Mouse (Mus musculus) stomach, embryonic 16.5 days (tissue): ENCODE data around the gene Ccdc126. TPM values are rescaled to one million over a fixed set of nuclear protein-coding genes. Genes with fewer than 3 reads are reported as not detected.
A peak's percentile ranks its signal among the peaks of the same experiment; 100 is the strongest.

Source experiments
- ATAC-seq: fragments of 200-750 bp; cut with Nextera tagmentation; 2 replicates; pipeline ENCODE4 v1.8.0; 2017; ENCODE audit warnings: moderate number of reproducible peaks, moderate TSS enrichment; ENCODE audit not compliant: insufficient read depth, low FRiP score
- H3K27ac ChIP-seq: fragments of 300-500 bp; sonication (generic); 2 replicates; pipeline ENCODE4 v1.5.1; 2014; ENCODE audit warnings: low read length
- H3K27me3 ChIP-seq: fragments of 300-500 bp; sonication (generic); 2 replicates; pipeline ENCODE4 v1.6.1; 2014; ENCODE audit warnings: low read length, control low read depth, mixed read lengths; ENCODE audit not compliant: control insufficient read depth, insufficient read depth
- H3K36me3 ChIP-seq: fragments of 300-500 bp; sonication (generic); 2 replicates; pipeline ENCODE4 v1.6.1; 2014; ENCODE audit warnings: low read length; ENCODE audit not compliant: control insufficient read depth, insufficient read depth
- H3K4me1 ChIP-seq: fragments of 300-500 bp; sonication (generic); 2 replicates; pipeline ENCODE4 v1.6.1; 2014; ENCODE audit warnings: low read length, control low read depth, mixed read lengths; ENCODE audit not compliant: control insufficient read depth, insufficient read depth
- H3K4me2 ChIP-seq: fragments of 300-500 bp; sonication (generic); 2 replicates; pipeline ENCODE4 v1.6.1; 2014; ENCODE audit warnings: low read depth, low read length, mixed read lengths
- H3K4me3 ChIP-seq: fragments of 300-500 bp; sonication (generic); replicated peaks from 2 replicates; pipeline ENCODE4 v1.5.1; 2014; ENCODE audit warnings: mild to moderate bottlenecking, low read length
- H3K9ac ChIP-seq: fragments of 300-500 bp; sonication (generic); 2 replicates; pipeline ENCODE4 v1.6.1; 2014; ENCODE audit warnings: low read length
- H3K9me3 ChIP-seq: fragments of 300-500 bp; sonication (generic); replicated peaks from 2 replicates; pipeline ENCODE4 v1.6.1; 2016; ENCODE audit warnings: low read length, control low read depth; ENCODE audit not compliant: control insufficient read depth
- WGBS: fragments of 180-500 bp; shearing (Covaris S2); extraction: QIAGEN DNeasy Blood & Tissue Kit; methylation state at CpG from one replicate; pipeline ENCODE4 v1.1.7; 2014; 5-methylcytosine and 5-hydroxymethylcytosine counted together
- polyA plus RNA-seq: library from polyadenylated mRNA; unstranded; fragments of >200 nt; fragmentation: Nextera tagmentation; extraction: Ambion mirVana; gene quantifications from 2 replicates; pipeline ENCODE4 v1.2.1, GENCODE M21; 2015

The Ccdc126 gene
- polyA plus RNA-seq, 1 experiment from 2014 or later: 13.6 TPM

GRCm38 (mm10) chr6:49367159-49368054 lies 48.3 kb downstream of the Ccdc126 start, which contains the start of gene Fam221a:
Fam221a (plus strand) TSS chr6:49367739.
- ATAC-seq: peak; percentile 97
- 4% methylated on average over 49 of the region's 49 CpGs for WGBS

GRCm38 (mm10) chr6:49368212-49368611 lies 49.1 kb downstream of the Ccdc126 start:
- Histone ChIP-seq H3K9me3 (no peaks in the 10 kb centered on the region), H3K27me3 (no peaks in the 10 kb centered on the region), H3K9ac (peak overlapping the region; percentile 86), H3K4me3 (peak overlapping the region; percentile 71), H3K4me2 (peak overlapping the region; percentile 91), H3K4me1 (peaks cover 4% of the 10 kb centered on the region; the same call in 1 of the 2 replicates), H3K36me3 (no peaks in the 10 kb centered on the region), H3K27ac (peak overlapping the region; percentile 49)
- WGBS: 35% methylated on average over 3 of the region's 3 CpGs
- ATAC-seq: no peak

More at GRCm38 (mm10) chr6:49367159-49368054, 48.3 kb downstream of the Ccdc126 start, which contains the start of gene Fam221a:
- no peaks in the 10 kb centered on the region for H3K27me3 ChIP-seq
- peak within 1 kb of the TSS; percentile 86 for H3K9ac ChIP-seq
- H3K4me1 ChIP-seq: peaks cover 4% of the 10 kb centered on the region; the same call in 1 of the 2 replicates
- peak within 1 kb of the TSS; percentile 71 for H3K4me3 ChIP-seq
- no peaks in the 10 kb centered on the region for H3K36me3 ChIP-seq
- peak within 1 kb of the TSS; percentile 90 for H3K27ac ChIP-seq
- peak within 1 kb of the TSS; percentile 91 for H3K4me2 ChIP-seq
- no peaks in the 10 kb centered on the region for H3K9me3 ChIP-seq

GRCm38 (mm10) chr6:49372705-49373104 lies 53.6 kb downstream of the Ccdc126 start:
- H3K9me3 ChIP-seq: no peaks in the 10 kb centered on the region
- H3K9ac ChIP-seq: no peak overlapping the region
- H3K4me1 ChIP-seq: peaks cover 4% of the 10 kb centered on the region; the same call in 1 of the 2 replicates
- no peaks in the 10 kb centered on the region for H3K36me3 ChIP-seq
- no peaks in the 10 kb centered on the region for H3K27me3 ChIP-seq
- no peak overlapping the region for H3K4me3 ChIP-seq
- H3K27ac ChIP-seq: no peak overlapping the region
- H3K4me2 ChIP-seq: no peak overlapping the region
- WGBS: 70% methylated on average over 4 of the region's 4 CpGs
- no peak for ATAC-seq

GRCm38 (mm10) chr6:49373943-49374342 lies 54.9 kb downstream of the Ccdc126 start:
- H3K4me2 ChIP-seq: no peak overlapping the region
- no peaks in the 10 kb centered on the region for H3K27me3 ChIP-seq
- no peak overlapping the region for H3K4me3 ChIP-seq
- no peaks in the 10 kb centered on the region for H3K9me3 ChIP-seq
- WGBS: 40% methylated on average over 2 of the region's 2 CpGs
- no peaks in the 10 kb centered on the region for H3K36me3 ChIP-seq
- no peak for ATAC-seq
- no peak overlapping the region for H3K27ac ChIP-seq
- no peaks in the 10 kb centered on the region; the same call in 1 of the 2 replicates for H3K4me1 ChIP-seq
- H3K9ac ChIP-seq: no peak overlapping the region

GRCm38 (mm10) chr6:49378328-49378727 lies 59.3 kb downstream of the Ccdc126 start:
- Histone ChIP-seq H3K4me1 (no peaks in the 10 kb centered on the region), H3K4me3 (no peak overlapping the region), H3K9ac (no peak overlapping the region), H3K27ac (no peak overlapping the region), H3K9me3 (no peaks in the 10 kb centered on the region), H3K27me3 (no peaks in the 10 kb centered on the region), H3K4me2 (no peak overlapping the region), H3K36me3 (no peaks in the 10 kb centered on the region)
- ATAC-seq: no peak
- WGBS: 47% methylated on average over 12 of the region's 12 CpGs

Other genes starting within 250 kb of the Ccdc126 start
- 52.6 and 67.5 TPM in 2 replicates for gene Malsu1, start 245.5 kb upstream of the Ccdc126 start, polyA plus RNA-seq
- gene Igf2bp3, start 104.3 kb upstream of the Ccdc126 start, polyA plus RNA-seq: 47.0 and 53.6 TPM in 2 replicates
- 85.9 and 87.7 TPM in 2 replicates for gene Tra2a, start 55.2 kb upstream of the Ccdc126 start, polyA plus RNA-seq
- gene Fam221a, start 48.5 kb downstream of the Ccdc126 start, polyA plus RNA-seq: 6.4 and 7.6 TPM in 2 replicates
- gene Stk31, start 76.3 kb downstream of the Ccdc126 start, polyA plus RNA-seq: not detected in 2 replicates